Mouse (Mus musculus): ENCODE data around the gene Nrcam.

DNA sequence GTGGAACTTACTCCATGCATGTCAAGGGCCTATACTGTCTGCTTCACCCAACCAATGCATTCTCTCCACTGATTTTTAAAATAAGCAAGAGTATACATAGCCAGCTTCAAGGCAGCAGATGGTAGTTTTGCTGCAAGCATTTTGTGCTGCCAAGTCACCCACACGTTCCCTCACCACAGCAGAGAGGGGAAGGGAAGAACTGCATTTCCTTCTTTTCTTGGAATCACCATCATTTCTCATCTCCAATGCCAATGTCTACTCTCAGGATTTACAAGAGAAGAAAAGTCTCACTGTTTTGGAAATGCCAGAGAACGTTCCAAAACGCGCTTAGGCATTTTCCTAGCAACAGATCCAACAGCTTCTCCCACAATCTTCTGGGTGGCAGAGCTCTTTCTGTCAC lies 52.1 kb downstream of the Nrcam start:
- TF ChIP-seq MXI1 (IDR thresholded peaks at IDR 0.05; ENCODE audit: low read depth, low read length) = no peak
- no peak for TF ChIP-seq RAD21 (IDR thresholded peaks at IDR 0.05; ENCODE audit: low read depth, low read length)
